Mouse (Mus musculus) lung, postnatal 4 days (tissue): ENCODE measurements around the gene E130114P18Rik.

Experiments used
- DNase-seq, 2 experiments: peaks; one replicate each; pipeline ENCODE4 v3.0.0; 2021

The E130114P18Rik gene

DNA sequence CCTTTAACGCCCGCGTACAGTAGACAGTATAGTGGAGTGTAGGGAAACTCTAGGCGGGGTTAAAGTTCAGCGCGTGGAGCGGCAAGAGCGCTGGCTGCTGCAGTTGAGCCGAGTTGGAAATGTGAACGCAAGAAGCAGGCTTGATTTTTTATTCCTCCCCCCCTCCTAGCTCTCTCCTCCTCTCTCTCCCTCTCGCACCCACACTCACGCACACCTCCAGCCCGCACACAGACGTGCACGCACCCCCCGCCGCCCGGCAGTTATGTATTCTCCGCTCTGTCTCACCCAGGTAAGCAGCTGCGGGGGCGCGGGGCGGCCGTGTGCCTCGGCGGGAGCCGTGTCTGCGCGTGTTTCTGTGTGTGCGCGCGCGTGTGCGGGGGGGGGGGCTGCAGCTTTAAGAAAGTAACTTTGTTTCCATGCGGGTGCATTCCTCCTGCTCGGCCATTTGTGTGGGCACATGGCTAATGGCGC is at the start of gene E130114P18Rik:
E130114P18Rik (minus strand) TSS at position 373 of the 471 bp plus-strand sequence.
- peak; percentile 68 to 77 for DNase-seq

DNA sequence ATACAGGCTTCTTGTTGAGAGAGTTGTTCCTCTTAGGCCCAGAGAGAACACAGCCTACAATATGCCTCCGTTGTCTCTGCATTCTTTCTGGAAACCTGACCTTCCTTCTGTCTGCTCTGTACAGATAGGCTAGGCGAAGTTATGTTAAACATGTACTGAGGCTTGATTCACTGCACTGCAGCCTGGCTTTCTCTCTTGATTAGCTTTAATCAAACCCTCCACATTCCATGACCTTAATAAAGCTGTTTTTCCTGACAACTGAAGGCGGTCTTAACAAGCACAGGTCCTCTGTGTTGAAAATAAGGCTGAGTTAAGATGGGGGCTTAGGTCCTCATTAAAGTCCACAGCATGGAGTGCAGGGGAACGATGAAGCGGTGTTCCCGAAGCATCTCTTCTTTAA is 49.2 kb upstream of the E130114P18Rik start:
- no peak for DNase-seq

DNA sequence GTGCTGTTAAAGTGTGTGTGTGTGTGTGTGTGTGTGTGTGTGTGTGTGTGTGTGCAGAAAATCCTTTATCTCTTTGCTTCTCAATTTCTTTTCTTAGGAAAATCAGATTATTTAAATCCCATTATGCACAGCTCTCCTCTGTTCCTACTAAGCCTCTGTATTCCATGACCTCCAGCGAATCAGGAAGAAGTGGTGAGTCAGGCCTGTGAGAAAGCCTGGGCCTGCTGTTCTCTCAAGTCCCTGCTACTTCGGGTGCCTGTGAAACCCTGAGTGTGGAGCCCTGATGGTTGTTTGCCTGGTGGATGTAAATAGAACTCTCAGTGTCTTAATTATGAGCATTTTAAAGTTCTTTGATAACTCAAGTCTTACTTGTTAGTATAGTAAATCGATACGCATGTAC is 48.0 kb upstream of the E130114P18Rik start:
- DNase-seq = no peak

- no peak for DNase-seq
Measured at GRCm38 (mm10) chr4:97825432-97825831, 47.6 kb upstream of the E130114P18Rik start.

DNA sequence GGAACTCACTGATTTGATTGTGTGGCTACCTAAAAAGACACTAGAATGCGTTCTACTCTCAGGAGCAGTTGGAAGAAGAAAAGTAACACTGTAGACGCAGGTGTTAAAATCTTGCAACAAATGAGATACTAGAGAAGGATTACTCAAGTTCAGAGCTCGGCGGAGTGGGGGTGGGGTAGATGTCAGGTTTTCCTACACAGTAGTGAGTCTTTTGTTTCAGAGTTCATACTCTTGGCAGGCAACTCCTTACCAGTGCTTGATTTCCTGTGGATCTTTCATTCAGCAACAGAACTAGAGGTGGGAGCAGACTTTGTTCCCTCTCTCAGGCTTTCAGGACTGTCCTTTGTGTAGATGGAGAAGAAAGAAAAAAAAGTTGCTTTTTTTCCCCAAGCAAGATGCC is 46.6 kb upstream of the E130114P18Rik start:
- DNase-seq = no peak

GRCm38 (mm10) chr4:97823512-97823911 is 45.6 kb upstream of the E130114P18Rik start:
- DNase-seq = no peak

DNA sequence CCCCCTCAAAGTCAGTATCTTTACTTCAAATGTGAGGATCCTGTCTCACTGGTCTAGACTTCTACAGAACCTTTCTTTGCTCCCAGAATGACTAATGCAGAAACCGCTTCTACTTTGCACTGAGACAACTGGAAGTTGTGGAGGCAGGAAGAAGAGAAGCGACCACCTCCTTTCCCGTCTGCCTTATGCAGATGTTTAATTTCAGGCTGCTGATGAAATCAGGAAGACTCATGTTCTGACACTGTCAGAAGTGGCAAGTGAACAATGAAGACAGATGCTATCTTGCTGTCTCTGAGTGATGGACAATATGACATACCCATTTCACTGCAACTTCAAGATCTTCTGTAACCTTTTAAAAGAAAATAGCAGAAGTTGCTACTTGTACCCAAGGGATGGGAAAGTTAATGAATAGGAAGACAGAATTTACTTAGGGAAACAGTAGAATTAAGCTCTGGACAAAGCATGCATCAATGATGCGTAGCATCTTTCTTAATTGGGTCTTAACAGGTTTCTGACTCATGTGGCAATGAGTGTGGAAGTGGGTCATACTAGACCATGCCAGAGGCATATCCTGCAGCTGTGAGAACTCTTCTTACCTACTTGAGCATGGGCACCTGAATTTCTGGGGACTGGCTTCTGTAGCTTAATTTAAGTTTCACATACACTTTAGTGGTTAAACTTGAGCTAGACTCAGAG is 43.8 kb upstream of the E130114P18Rik start:
- no peak for DNase-seq

DNA sequence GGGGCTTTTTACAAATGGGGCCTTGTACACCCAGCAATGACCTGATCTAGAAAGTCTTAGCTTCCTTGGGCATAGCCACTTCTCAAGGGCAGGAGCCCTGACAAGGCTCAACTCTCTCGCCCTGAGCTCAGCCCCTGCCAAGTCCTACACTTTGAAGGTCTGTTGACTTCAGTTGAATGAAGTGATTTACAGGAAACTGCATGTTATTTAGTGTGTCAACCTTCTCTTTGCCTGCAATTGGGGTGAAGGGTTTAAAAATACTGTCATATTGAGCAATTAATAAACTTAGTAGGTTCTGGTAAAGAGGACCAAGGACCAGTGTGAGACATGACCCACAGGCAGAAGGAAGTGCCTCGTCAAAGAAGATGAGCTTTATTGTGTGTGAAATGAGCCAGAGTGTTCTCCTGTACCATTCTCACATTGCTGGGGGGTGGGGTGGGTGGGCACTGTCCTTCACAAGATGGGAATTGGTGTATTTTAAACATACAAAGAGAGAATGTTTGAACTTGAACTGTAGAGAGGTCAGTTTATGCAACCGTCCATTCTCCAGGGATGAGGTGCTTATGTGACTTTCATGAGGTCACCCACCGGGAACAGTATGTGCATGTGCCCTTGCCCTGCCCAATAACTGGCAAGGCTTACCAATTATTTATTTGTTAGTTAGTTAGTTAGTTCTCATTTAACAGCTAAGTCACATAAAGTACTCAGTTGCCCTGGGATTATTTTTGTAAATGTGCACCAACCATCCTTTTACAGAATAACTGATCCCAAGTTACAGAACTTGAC is 42.8 kb upstream of the E130114P18Rik start:
- DNase-seq = no peak

GRCm38 (mm10) chr4:97819101-97819500 is 41.2 kb upstream of the E130114P18Rik start:
- DNase-seq = no peak

GRCm38 (mm10) chr4:97818498-97818897 is 40.6 kb upstream of the E130114P18Rik start:
- no peak for DNase-seq

DNA sequence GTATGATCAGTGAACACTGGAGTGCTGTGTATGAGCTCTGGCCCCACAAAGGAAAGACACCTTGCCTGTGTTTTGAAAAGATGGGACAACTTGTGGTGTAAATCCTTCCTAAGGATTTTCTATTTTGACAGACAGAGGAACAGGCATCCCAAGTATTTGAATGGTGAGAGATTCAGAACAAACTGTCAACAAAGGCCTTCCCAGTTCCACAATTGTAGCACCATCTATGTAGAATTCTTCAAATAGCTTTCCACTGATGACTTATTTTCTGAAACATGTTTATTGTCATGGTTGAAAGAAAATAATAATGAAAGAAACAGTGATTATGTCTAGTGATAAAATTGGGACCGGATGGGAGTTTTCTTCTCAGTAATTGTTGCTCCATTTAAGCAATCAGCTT is 39.9 kb upstream of the E130114P18Rik start:
- no peak for DNase-seq

DNA sequence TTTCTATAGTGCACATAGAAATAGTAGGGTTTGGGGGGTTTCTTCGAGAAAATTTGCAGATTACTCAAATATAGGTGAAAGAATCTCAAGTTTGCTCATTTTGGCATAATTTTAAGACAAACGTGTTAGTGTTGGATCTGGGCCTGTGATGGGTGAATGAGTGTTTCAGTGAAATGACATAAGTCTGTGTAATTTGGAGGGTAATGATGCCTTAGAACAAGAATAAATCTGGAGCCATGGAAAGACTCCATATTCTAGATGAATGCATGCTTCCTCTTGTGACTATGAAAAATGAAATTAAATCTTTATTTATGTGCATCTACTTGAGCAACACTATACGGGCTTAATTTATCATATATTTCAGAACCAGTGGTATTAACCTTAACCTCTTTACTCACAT is 38.9 kb upstream of the E130114P18Rik start:
- DNase-seq = no peak

DNA sequence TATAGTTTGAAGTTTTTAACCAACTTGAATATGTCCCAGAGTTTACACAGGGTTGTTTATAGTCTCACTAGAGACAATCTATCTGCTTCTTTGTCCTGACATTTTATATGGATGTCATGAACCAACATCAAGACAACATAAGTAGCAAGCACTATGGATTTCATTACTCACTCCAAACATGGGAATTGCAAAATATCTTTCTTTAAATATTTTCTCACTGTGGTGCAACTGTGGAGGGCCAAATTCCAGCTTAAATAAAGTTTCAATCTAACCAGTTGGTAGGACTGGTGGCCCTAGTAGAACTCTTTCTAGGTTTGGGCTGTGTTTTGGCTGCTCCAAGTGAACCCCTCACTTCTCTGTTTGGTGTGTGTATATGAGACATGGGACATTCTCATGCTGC is 38.1 kb upstream of the E130114P18Rik start:
- no peak for DNase-seq

- DNase-seq = peak; percentile 32
Measured at GRCm38 (mm10) chr4:97814515-97814914, 36.6 kb upstream of the E130114P18Rik start.

DNA sequence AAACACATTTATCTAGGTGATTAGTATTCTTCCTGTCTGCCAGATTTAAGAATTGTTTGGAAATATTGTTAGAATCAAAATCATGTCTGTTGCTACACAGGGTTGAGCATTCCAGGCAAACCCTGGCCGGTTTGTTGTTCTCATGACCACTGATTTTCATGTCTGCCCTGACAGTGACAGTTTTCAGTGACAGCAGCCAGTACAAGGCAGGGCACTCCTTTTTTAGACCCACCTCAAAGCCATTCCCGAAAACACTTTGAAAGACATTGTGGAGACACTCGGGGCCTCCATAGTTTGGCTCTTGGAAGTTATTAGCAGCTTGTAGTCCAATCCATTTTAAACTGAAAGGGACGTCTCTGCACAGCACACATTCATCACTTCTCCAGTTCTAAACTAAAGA is 36.1 kb upstream of the E130114P18Rik start:
- no peak for DNase-seq

- DNase-seq = no peak
Measured at GRCm38 (mm10) chr4:97813035-97813434, 35.2 kb upstream of the E130114P18Rik start.

- no peak for DNase-seq
Measured at GRCm38 (mm10) chr4:97810348-97810939, 32.6 kb upstream of the E130114P18Rik start.

- DNase-seq = no peak
Measured at GRCm38 (mm10) chr4:97809582-97810295, 31.9 kb upstream of the E130114P18Rik start.

- DNase-seq = no peak
Measured at GRCm38 (mm10) chr4:97808885-97809284, 31.0 kb upstream of the E130114P18Rik start.

DNA sequence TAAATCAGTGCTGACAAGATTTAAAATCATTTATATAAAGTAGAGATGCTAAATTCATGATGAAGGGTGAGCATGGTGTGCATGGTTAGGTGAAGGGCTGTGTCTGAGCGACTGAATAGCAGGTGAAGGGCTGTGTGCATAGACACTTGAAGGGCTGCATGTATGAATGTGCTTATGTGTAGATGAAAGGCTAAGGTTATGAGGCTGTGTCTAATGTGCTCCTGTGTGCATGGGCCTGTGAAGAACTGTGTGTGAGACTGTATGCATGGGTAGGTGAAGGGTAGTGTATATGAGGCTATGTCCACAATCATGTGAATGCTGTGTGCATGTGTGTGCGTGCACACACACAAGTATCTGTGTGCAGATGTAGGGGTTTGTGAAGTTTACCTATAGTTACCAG is 29.0 kb upstream of the E130114P18Rik start:
- no peak for DNase-seq

- DNase-seq = no peak
Measured at GRCm38 (mm10) chr4:97805896-97806808, 28.3 kb upstream of the E130114P18Rik start.

DNA sequence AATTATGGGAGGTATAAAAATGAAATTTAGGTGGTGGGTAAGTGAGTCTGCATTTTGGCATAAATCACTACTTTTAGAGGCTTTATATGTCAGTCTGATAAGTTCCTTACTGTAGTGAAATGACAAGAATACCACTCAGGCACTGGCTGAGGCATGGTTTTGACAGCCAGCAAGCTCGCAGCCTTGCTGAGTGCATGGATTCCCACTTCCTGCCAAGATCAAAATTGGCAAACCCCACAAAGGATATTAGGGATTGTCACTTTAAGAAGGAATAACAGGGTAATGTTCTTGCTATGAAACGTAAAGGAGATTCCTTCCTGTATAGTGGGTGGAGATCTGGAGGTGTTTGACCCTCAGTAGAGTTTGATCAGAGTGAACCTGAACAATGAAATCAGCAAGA is 27.4 kb upstream of the E130114P18Rik start:
- no peak for DNase-seq
